Mouse (Mus musculus) CH12.LX (cell line): ENCODE data around the gene Smdt1.

Experiments
- BHLHE40 ChIP-seq: IDR thresholded peaks from 2 replicates; pipeline ENCODE4 v1.6.1; 2011; ENCODE audit warnings: mild to moderate bottlenecking, low read depth, low read length, improper control_type of control experiment
- CTCF ChIP-seq, 2 experiments: IDR thresholded peaks in 1 of 2; conservative IDR thresholded peaks in 1 of 2; 2 replicates each; pipeline ENCODE4 v1.5.1; 2011 to 2012; ENCODE audit warnings: low read depth in 2 of 2, low read length in 2 of 2, improper control_type of control experiment in 1 of 2, inconsistent platforms in 1 of 2, mild to moderate bottlenecking in 1 of 2, moderate library complexity in 1 of 2
- EP300 ChIP-seq: IDR thresholded peaks from 2 replicates; pipeline ENCODE4 v1.6.1; 2011; ENCODE audit warnings: low read length, improper control_type of control experiment
- ETS1 ChIP-seq: conservative IDR thresholded peaks from 2 replicates; pipeline ENCODE4 v1.6.1; 2012; ENCODE audit warnings: low read depth, mild to moderate bottlenecking, inconsistent platforms, low read length, improper control_type of control experiment, moderate library complexity
- JUND ChIP-seq: conservative IDR thresholded peaks from 2 replicates; pipeline ENCODE4 v1.6.1; 2011; ENCODE audit warnings: low read depth, low read length, improper control_type of control experiment
- MAZ ChIP-seq: IDR thresholded peaks from 2 replicates; pipeline ENCODE4 v1.6.1; 2012; ENCODE audit warnings: low read depth, mild to moderate bottlenecking, inconsistent platforms, low read length, improper control_type of control experiment, moderate library complexity
- NRF1 ChIP-seq: IDR thresholded peaks from 2 replicates; pipeline ENCODE4 v1.6.1; 2014; ENCODE audit warnings: low read depth, mild to moderate bottlenecking, inconsistent platforms, low read length, improper control_type of control experiment, moderate library complexity
- POLR2A ChIP-seq: IDR thresholded peaks from 2 replicates; pipeline ENCODE4 v1.6.1; 2011; ENCODE audit warnings: low read depth, mild to moderate bottlenecking, improper control_type of control experiment, low read length
- TCF12 ChIP-seq: IDR thresholded peaks from 2 replicates; pipeline ENCODE4 v1.6.1; 2014; ENCODE audit warnings: low read depth, mild to moderate bottlenecking, inconsistent platforms, low read length, improper control_type of control experiment
- UBTF ChIP-seq: IDR thresholded peaks from 2 replicates; pipeline ENCODE4 v1.6.1; 2012; ENCODE audit warnings: low read depth, mild to moderate bottlenecking, inconsistent platforms, low read length, improper control_type of control experiment, moderate library complexity
- ZKSCAN1 ChIP-seq: IDR thresholded peaks from 2 replicates; pipeline ENCODE4 v1.6.1; 2012; ENCODE audit warnings: low read depth, inconsistent platforms, low read length, improper control_type of control experiment, borderline replicate concordance

DNA sequence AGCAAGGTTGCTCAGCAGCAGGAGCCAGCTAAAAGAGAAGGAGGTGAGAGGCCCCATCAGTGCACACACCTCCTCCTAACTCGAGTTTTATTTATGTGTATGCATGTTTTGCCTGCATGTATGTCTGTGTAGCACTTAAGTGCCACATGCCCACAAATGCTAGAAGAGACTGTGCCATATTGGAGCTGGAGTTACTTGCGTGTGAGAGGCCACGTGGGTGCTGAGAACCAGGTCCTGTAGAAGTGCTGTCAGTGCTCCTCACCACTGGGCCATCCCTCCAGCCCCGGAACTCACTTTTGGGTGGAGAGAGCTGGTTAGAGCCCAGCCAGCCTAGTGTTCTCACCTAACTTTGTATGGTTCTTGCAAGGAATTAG lies 8.5 kb downstream of the Smdt1 start:
- no peak for TF ChIP-seq EP300
- no peak for TF ChIP-seq ETS1
- no peak for TF ChIP-seq ZKSCAN1
- no peak for TF ChIP-seq CTCF (conservative IDR thresholded peaks at IDR 0.05 in 1 of 2, IDR thresholded peaks at IDR 0.05 in 1 of 2; ENCODE audit: low read depth in 2 of 2, low read length in 2 of 2)
- TF ChIP-seq TCF12 = no peak
- no peak for TF ChIP-seq MAZ
- TF ChIP-seq UBTF = no peak
- TF ChIP-seq POLR2A = no peak
- TF ChIP-seq NRF1 = no peak
- TF ChIP-seq BHLHE40 = no peak
- no peak for TF ChIP-seq JUND
